Mouse (Mus musculus): ENCODE results near the gene Trir.

Trir gene

GRCm38 (mm10) chr8:84994375-84994774 is 32.2 kb upstream of the Trir start:
- DNase-seq (ENCODE audit: low spot score in 2 of 2), result no peak

- no peak for DNase-seq (ENCODE audit: low spot score in 2 of 2)
Measured at GRCm38 (mm10) chr8:84995680-84996079, 30.9 kb upstream of the Trir start.

- no peak for DNase-seq (ENCODE audit: low spot score in 2 of 2)
Measured at GRCm38 (mm10) chr8:84996978-84997377, 29.6 kb upstream of the Trir start.

GRCm38 (mm10) chr8:84997649-84998295 is 28.9 kb upstream of the Trir start:
- peak; percentile 80 to 89 for DNase-seq (ENCODE audit: low spot score in 2 of 2)

GRCm38 (mm10) chr8:85007686-85008085 is 18.9 kb upstream of the Trir start:
- peak in 1 of 2 experiments; percentile 32 for DNase-seq (ENCODE audit: low spot score in 2 of 2)

GRCm38 (mm10) chr8:85011242-85011641 is 15.4 kb upstream of the Trir start:
- no peak for DNase-seq (ENCODE audit: low spot score in 2 of 2)

GRCm38 (mm10) chr8:85013230-85013840 is 13.3 kb upstream of the Trir start:
- peak; percentile 68 to 71 for DNase-seq (ENCODE audit: low spot score in 2 of 2)

GRCm38 (mm10) chr8:85014431-85014830 is 12.2 kb upstream of the Trir start, which contains the start of gene Best2:
Best2 (minus strand) TSS chr8:85014531.
- DNase-seq (ENCODE audit: low spot score in 2 of 2), result no peak

- DNase-seq (ENCODE audit: low spot score in 2 of 2), result peak; percentile 64 to 70
Measured at GRCm38 (mm10) chr8:85016724-85017123, 9.9 kb upstream of the Trir start.

GRCm38 (mm10) chr8:85017209-85017608 is 9.4 kb upstream of the Trir start:
- DNase-seq (ENCODE audit: low spot score in 2 of 2), result no peak

GRCm38 (mm10) chr8:85021514-85022055 is 5.0 kb upstream of the Trir start:
- DNase-seq (ENCODE audit: low spot score in 2 of 2), result no peak

GRCm38 (mm10) chr8:85023846-85024245 is 2.8 kb upstream of the Trir start:
- no peak for DNase-seq (ENCODE audit: low spot score in 2 of 2)

GRCm38 (mm10) chr8:85025098-85025932 is 1.3 kb upstream of the Trir start, which contains the start of gene Asna1:
Asna1 (minus strand) TSS chr8:85025281.
- peak; percentile 66 to 79 for DNase-seq (ENCODE audit: low spot score in 2 of 2)

GRCm38 (mm10) chr8:85027516-85027855 is 863 bp downstream of the Trir start:
- DNase-seq (ENCODE audit: low spot score in 2 of 2), result no peak

- no peak for DNase-seq (ENCODE audit: low spot score in 2 of 2)
Measured at GRCm38 (mm10) chr8:85027922-85028321, 1.3 kb downstream of the Trir start.

GRCm38 (mm10) chr8:85029271-85029670 is 2.6 kb downstream of the Trir start:
- DNase-seq (ENCODE audit: low spot score in 2 of 2), result no peak

- no peak for DNase-seq (ENCODE audit: low spot score in 2 of 2)
Measured at GRCm38 (mm10) chr8:85032622-85033311, 6.1 kb downstream of the Trir start.

- DNase-seq (ENCODE audit: low spot score in 2 of 2), result no peak
Measured at GRCm38 (mm10) chr8:85033867-85034266, 7.2 kb downstream of the Trir start.

GRCm38 (mm10) chr8:85034764-85035163 is 8.1 kb downstream of the Trir start:
- peak; percentile 45 to 59 for DNase-seq (ENCODE audit: low spot score in 2 of 2)

GRCm38 (mm10) chr8:85035165-85035727 is 8.6 kb downstream of the Trir start:
- DNase-seq (ENCODE audit: low spot score in 2 of 2), result no peak

- DNase-seq (ENCODE audit: low spot score in 2 of 2), result no peak
Measured at GRCm38 (mm10) chr8:85035728-85036310, 9.2 kb downstream of the Trir start.

Measured in urinary bladder, postnatal 36 days (tissue).